Mouse (Mus musculus) A20 (cell line): ENCODE data around the gene Vmn1r39.
"Not testable (repeated sequence)": the region's sequence is repeated elsewhere in the genome, so short reads cannot be mapped to it uniquely, and the experiment has no call there.

Experiments used
- DNase-seq: peaks from one replicate; pipeline ENCODE4 v3.0.0-alpha.2; 2011; ENCODE audit warnings: low read depth, low spot score

The Vmn1r39 gene

GRCm38 (mm10) chr6:66810509-66810908, at the start of gene Vmn1r39:
Gene Vmn1r39 (minus strand): TSS chr6:66810609.
- no peak for DNase-seq

GRCm38 (mm10) chr6:66859391-66859790, 49.0 kb upstream of the Vmn1r39 start:
- no peak for DNase-seq

GRCm38 (mm10) chr6:66858356-66858755, 47.9 kb upstream of the Vmn1r39 start:
- no peak for DNase-seq

- no peak for DNase-seq
Measured at GRCm38 (mm10) chr6:66856236-66856635, 45.8 kb upstream of the Vmn1r39 start.

GRCm38 (mm10) chr6:66848936-66849335, 38.5 kb upstream of the Vmn1r39 start:
- DNase-seq, result no peak

GRCm38 (mm10) chr6:66840631-66841030, 30.2 kb upstream of the Vmn1r39 start:
- peak; percentile 19 for DNase-seq

GRCm38 (mm10) chr6:66836932-66837331, 26.5 kb upstream of the Vmn1r39 start:
- peak; percentile 35 for DNase-seq

GRCm38 (mm10) chr6:66806311-66806710, 4.1 kb downstream of the Vmn1r39 start:
- DNase-seq, result no peak

GRCm38 (mm10) chr6:66805713-66806112, 4.7 kb downstream of the Vmn1r39 start:
- no peak for DNase-seq

GRCm38 (mm10) chr6:66782527-66782926, 27.9 kb downstream of the Vmn1r39 start, which contains the start of gene Vmn1r38:
Gene Vmn1r38 (minus strand): TSS chr6:66782627.
- DNase-seq, result not testable (repeated sequence)
